Mouse (Mus musculus) gastrocnemius, adult 18-20 months (tissue): ENCODE results near the gene Obp2b. TPM values are rescaled to one million over a fixed set of nuclear protein-coding genes. Genes with fewer than 3 reads are reported as not detected.

ENCODE experiments used
- DNase-seq: peaks from one replicate; pipeline ENCODE4 v3.0.0; 2021; ENCODE audit warnings: low spot score
- total RNA-seq, 2 experiments: library from RNA; stranded (reverse); gene quantifications; 2 replicates each; pipeline ENCODE4 v1.2.3; 2021

Gene Obp2b
- total RNA-seq, 2 experiments from 2014 or later, result not detected

- DNase-seq, result no peak
Measured at GRCm38 (mm10) chr2:25776717-25777116, 39.9 kb downstream of the Obp2b start, which contains the start of gene Lcn11. Lcn11 (plus strand) TSS chr2:25777017.

GRCm38 (mm10) chr2:25779076-25779475 lies 42.3 kb downstream of the Obp2b start:
- DNase-seq, result no peak

- no peak for DNase-seq
Measured at GRCm38 (mm10) chr2:25780921-25781320, 44.1 kb downstream of the Obp2b start.

- no peak for DNase-seq
Measured at GRCm38 (mm10) chr2:25781957-25782356, 45.1 kb downstream of the Obp2b start, which contains the start of gene Gm13539. Gm13539 (plus strand) TSS chr2:25782257.

- DNase-seq, result no peak
Measured at GRCm38 (mm10) chr2:25785573-25786322, 48.9 kb downstream of the Obp2b start.

- no peak for DNase-seq
Measured at GRCm38 (mm10) chr2:25789092-25789491, 52.3 kb downstream of the Obp2b start.

Other genes starting within 250 kb of the Obp2b start
- not detected for gene Lcn12, start 243.1 kb upstream of the Obp2b start, total RNA-seq
- 10 to 100 TPM; 81.5 to 84.3 TPM for gene Fbxw5, start 236.3 kb upstream of the Obp2b start, total RNA-seq
- 1 to 10 TPM; 2.0 to 2.1 TPM for gene C8g, start 235.3 kb upstream of the Obp2b start, total RNA-seq
- 10 to 100 TPM; 13.7 to 15.1 TPM for gene Traf2, start 190.1 kb upstream of the Obp2b start, total RNA-seq
- gene Edf1, start 179.2 kb upstream of the Obp2b start, total RNA-seq, result 100 to 1,000 TPM; 179 to 182 TPM
- gene Mamdc4, start 162.2 kb upstream of the Obp2b start, total RNA-seq, result under 1 TPM; 0.12 to 0.34 TPM
- 10 to 100 TPM; 54.6 to 57.5 TPM for gene Phpt1, start 161.8 kb upstream of the Obp2b start, total RNA-seq
- gene Ajm1, start 155.3 kb upstream of the Obp2b start, total RNA-seq, result not detected
- 10 to 100 TPM; 75.3 to 82.5 TPM for gene Rabl6, start 128.5 kb upstream of the Obp2b start, total RNA-seq
- not detected for gene Ccdc183, start 119.3 kb upstream of the Obp2b start, total RNA-seq
- gene Tmem141, start 115.0 kb upstream of the Obp2b start, total RNA-seq, result 10 to 100 TPM; 17.1 to 17.3 TPM
- 1 to 10 TPM; 2.4 to 3.0 TPM for gene Fcna, start 109.0 kb upstream of the Obp2b start, total RNA-seq
- gene Lcn8, start 83.9 kb upstream of the Obp2b start, total RNA-seq, result 1 to 10 TPM; 4.5 to 5.0 TPM
- gene Lcn5, start 79.1 kb upstream of the Obp2b start, total RNA-seq, result not detected
- not detected for gene Lcn6, start 60.2 kb upstream of the Obp2b start, total RNA-seq
- gene Lcn10, start 54.3 kb upstream of the Obp2b start, total RNA-seq, result not detected
- gene Obp2a, start 37.0 kb upstream of the Obp2b start, total RNA-seq, result not detected
- 10 to 100 TPM; 15.6 to 16.3 TPM for gene Bmyc, start 30.3 kb upstream of the Obp2b start, total RNA-seq
- gene Lcn3, start 28.6 kb downstream of the Obp2b start, total RNA-seq, result not detected
- not detected for gene Lcn11, start 40.0 kb downstream of the Obp2b start, total RNA-seq
- gene Gm13539, start 45.2 kb downstream of the Obp2b start, total RNA-seq, result not detected
- gene Glt6d1, start 78.8 kb downstream of the Obp2b start, total RNA-seq, result not detected
- not detected for gene Lcn9, start 86.1 kb downstream of the Obp2b start, total RNA-seq
- gene Sohlh1, start 110.2 kb downstream of the Obp2b start, total RNA-seq, result not detected
- gene Kcnt1, start 126.7 kb downstream of the Obp2b start, total RNA-seq, result under 1 TPM; 0.34 to 0.47 TPM
- 10 to 100 TPM; 41.6 to 52.5 TPM for gene Camsap1, start 246.3 kb downstream of the Obp2b start, total RNA-seq